Mouse (Mus musculus) CH12.LX (cell line): ENCODE measurements around the gene Chd2. TPM values are rescaled to one million over a fixed set of nuclear protein-coding genes. Genes with fewer than 3 reads are reported as not detected.

Experiments
- DNase-seq: peaks from one replicate; pipeline ENCODE4 v3.0.0-alpha.2; 2013; ENCODE audit errors: extremely low read depth
- H3K27ac ChIP-seq: 2 replicates; pipeline ENCODE4 v1.5.1; 2012; ENCODE audit warnings: low read depth, mild to moderate bottlenecking, control low read depth, moderate library complexity; ENCODE audit not compliant: insufficient read depth
- H3K27me3 ChIP-seq: replicated peaks from 2 replicates; pipeline ENCODE3; 2012; ENCODE audit warnings: inconsistent platforms
- H3K36me3 ChIP-seq, 2 experiments: replicated peaks in 1 of 2; 2 replicates each; pipeline versions ENCODE3 to v1.6.1; 2012; ENCODE audit warnings: inconsistent platforms in 1 of 2, low read length in 1 of 2, mild to moderate bottlenecking in 1 of 2, mixed read lengths in 1 of 2, moderate library complexity in 1 of 2; ENCODE audit not compliant: control insufficient read depth in 1 of 2, insufficient read depth in 1 of 2
- H3K4me1 ChIP-seq, 2 experiments: 2 replicates each; pipeline ENCODE4 v1.6.1; 2012; ENCODE audit warnings: inconsistent platforms in 1 of 2, moderate library complexity in 1 of 2; ENCODE audit not compliant: insufficient read depth in 2 of 2, control insufficient read depth in 1 of 2
- H3K4me2 ChIP-seq: 2 replicates; pipeline ENCODE4 v1.6.1; 2012; ENCODE audit warnings: low read depth, mild to moderate bottlenecking, control low read depth; ENCODE audit not compliant: poor library complexity, insufficient read depth, severe bottlenecking
- H3K4me3 ChIP-seq, 3 experiments: fragments of 150-350 bp in 1 of 3; sonication (generic) in 1 of 3; replicated peaks in 1 of 3; 2 replicates each; pipeline versions ENCODE3 to v1.5.1; 2011 to 2012; ENCODE audit warnings: low read depth in 2 of 3, low read length in 2 of 3, mild to moderate bottlenecking in 2 of 3, moderate library complexity in 2 of 3, control low read depth in 1 of 3, improper control_type of control experiment in 1 of 3, inconsistent platforms in 1 of 3, mixed read lengths in 1 of 3; ENCODE audit not compliant: poor library complexity in 1 of 3
- H3K79me2 ChIP-seq: replicated peaks from 2 replicates; pipeline ENCODE4 v1.6.1; 2012; ENCODE audit warnings: mild to moderate bottlenecking, moderate library complexity; ENCODE audit not compliant: control insufficient read depth, poor library complexity, insufficient read depth, severe bottlenecking; ENCODE audit errors: extremely low read depth
- H3K9ac ChIP-seq: 2 replicates; pipeline ENCODE4 v1.6.1; 2012; ENCODE audit warnings: low read depth, mild to moderate bottlenecking, control low read depth, moderate library complexity; ENCODE audit not compliant: insufficient read depth
- H3K9me3 ChIP-seq: replicated peaks from 2 replicates; pipeline ENCODE3; 2012; ENCODE audit warnings: low read length, inconsistent platforms, mixed read lengths
- BHLHE40 ChIP-seq: IDR thresholded peaks from 2 replicates; pipeline ENCODE4 v1.6.1; 2011; ENCODE audit warnings: mild to moderate bottlenecking, low read depth, low read length, improper control_type of control experiment
- CHD1 ChIP-seq: IDR thresholded peaks from 2 replicates; pipeline ENCODE4 v1.6.1; 2012; ENCODE audit warnings: low read depth, low read length, improper control_type of control experiment, inconsistent platforms
- CTCF ChIP-seq, 2 experiments: IDR thresholded peaks in 1 of 2; conservative IDR thresholded peaks in 1 of 2; 2 replicates each; pipeline ENCODE4 v1.5.1; 2011 to 2012; ENCODE audit warnings: low read depth in 2 of 2, low read length in 2 of 2, improper control_type of control experiment in 1 of 2, inconsistent platforms in 1 of 2, mild to moderate bottlenecking in 1 of 2, moderate library complexity in 1 of 2
- ETS1 ChIP-seq: conservative IDR thresholded peaks from 2 replicates; pipeline ENCODE4 v1.6.1; 2012; ENCODE audit warnings: low read depth, mild to moderate bottlenecking, inconsistent platforms, low read length, improper control_type of control experiment, moderate library complexity
- GABPA ChIP-seq: IDR thresholded peaks from 2 replicates; pipeline ENCODE4 v1.6.1; 2012; ENCODE audit warnings: low read depth, low read length, improper control_type of control experiment, inconsistent platforms; ENCODE audit not compliant: insufficient replicate concordance
- HCFC1 ChIP-seq: IDR thresholded peaks from 2 replicates; pipeline ENCODE4 v1.6.1; 2012; ENCODE audit warnings: low read depth, mild to moderate bottlenecking, inconsistent platforms, low read length, improper control_type of control experiment
- JUND ChIP-seq: conservative IDR thresholded peaks from 2 replicates; pipeline ENCODE4 v1.6.1; 2011; ENCODE audit warnings: low read depth, low read length, improper control_type of control experiment
- KAT2A ChIP-seq: IDR thresholded peaks from 2 replicates; pipeline ENCODE4 v1.6.1; 2012; ENCODE audit warnings: low read length, improper control_type of control experiment, inconsistent platforms; ENCODE audit not compliant: insufficient replicate concordance
- MAZ ChIP-seq: IDR thresholded peaks from 2 replicates; pipeline ENCODE4 v1.6.1; 2012; ENCODE audit warnings: low read depth, mild to moderate bottlenecking, inconsistent platforms, low read length, improper control_type of control experiment, moderate library complexity
- MEF2A ChIP-seq: IDR thresholded peaks from 2 replicates; pipeline ENCODE4 v1.6.1; 2014; ENCODE audit warnings: low read depth, mild to moderate bottlenecking, inconsistent platforms, low read length, improper control_type of control experiment, borderline replicate concordance
- MYC ChIP-seq: IDR thresholded peaks from 2 replicates; pipeline ENCODE4 v1.6.1; 2011; ENCODE audit warnings: low read depth, mild to moderate bottlenecking, improper control_type of control experiment, low read length
- POLR2AphosphoS2 ChIP-seq: IDR thresholded peaks from 2 replicates; pipeline ENCODE4 v1.6.1; 2011; ENCODE audit warnings: low read depth, low read length, improper control_type of control experiment
- RAD21 ChIP-seq: IDR thresholded peaks from 2 replicates; pipeline ENCODE4 v1.6.1; 2011; ENCODE audit warnings: low read depth, mild to moderate bottlenecking, low read length, improper control_type of control experiment, moderate library complexity
- RCOR1 ChIP-seq: conservative IDR thresholded peaks from 2 replicates; pipeline ENCODE4 v1.6.1; 2012; ENCODE audit warnings: low read depth, mild to moderate bottlenecking, inconsistent platforms, low read length, improper control_type of control experiment
- SIN3A ChIP-seq: IDR thresholded peaks from 2 replicates; pipeline ENCODE4 v1.6.1; 2012; ENCODE audit warnings: low read length, improper control_type of control experiment, inconsistent platforms
- SMC3 ChIP-seq: IDR thresholded peaks from 2 replicates; pipeline ENCODE4 v1.6.1; 2011; ENCODE audit warnings: low read depth, low read length, improper control_type of control experiment
- TBP ChIP-seq: conservative IDR thresholded peaks from 2 replicates; pipeline ENCODE4 v1.6.1; 2011; ENCODE audit warnings: low read depth, low read length, improper control_type of control experiment
- UBTF ChIP-seq: IDR thresholded peaks from 2 replicates; pipeline ENCODE4 v1.6.1; 2012; ENCODE audit warnings: low read depth, mild to moderate bottlenecking, inconsistent platforms, low read length, improper control_type of control experiment, moderate library complexity
- USF1 ChIP-seq: IDR thresholded peaks from 2 replicates; pipeline ENCODE4 v1.6.1; 2014; ENCODE audit warnings: low read depth, mild to moderate bottlenecking, inconsistent platforms, low read length, improper control_type of control experiment
- ZC3H11A ChIP-seq: IDR thresholded peaks from 2 replicates; pipeline ENCODE4 v1.6.1; 2012; ENCODE audit warnings: low read depth, mild to moderate bottlenecking, inconsistent platforms, low read length, improper control_type of control experiment
- ZKSCAN1 ChIP-seq: IDR thresholded peaks from 2 replicates; pipeline ENCODE4 v1.6.1; 2012; ENCODE audit warnings: low read depth, inconsistent platforms, low read length, improper control_type of control experiment, borderline replicate concordance
- ZMIZ1 ChIP-seq: IDR thresholded peaks from 2 replicates; pipeline ENCODE4 v1.6.1; 2012; ENCODE audit warnings: low read depth, mild to moderate bottlenecking, inconsistent platforms, low read length, improper control_type of control experiment
- ZNF384 ChIP-seq: IDR thresholded peaks from 2 replicates; pipeline ENCODE4 v1.6.1; 2012; ENCODE audit warnings: low read depth, low read length, improper control_type of control experiment, inconsistent platforms
- dilution Hi-C: fragments of 300-500 bp; cut with MboI; formaldehyde crosslinking; loops from 2 replicates; pipeline ENCODE4 v1.14.3; 2020; ENCODE audit warnings: low sequenced_read_pairs; ENCODE audit not compliant: extremely low pct_unique_long_range_greater_than_20kb, extremely low pct_ligation_motif_present
- in situ Hi-C: fragments of 300-500 bp; cut with MboI; formaldehyde crosslinking; loops from 3 replicates; pipeline ENCODE4 v1.14.3; 2019; ENCODE audit warnings: low sequenced_read_pairs, low pct_ligation_motif_present, low pct_unique_long_range_greater_than_20kb, mixed read lengths
- polyA plus RNA-seq: library from polyadenylated mRNA; unstranded; fragments of >175 nt; gene quantifications from 2 replicates; pipeline ENCODE4 v1.2.1, GENCODE M21; 2012; ENCODE audit warnings: low read depth; ENCODE audit not compliant: insufficient read length
- total RNA-seq, 2 experiments: library from RNA; depleted of rRNA; stranded (reverse); fragments of 300-350 nt in 1 of 2; fragments of >200 nt in 1 of 2; gene quantifications; 2 replicates each; pipeline ENCODE4 v1.2.3; 2012 to 2014

The Chd2 gene
- total and polyA plus RNA-seq, 3 experiments, result 23.2 to 39.3 (median 30.9) TPM

DNA sequence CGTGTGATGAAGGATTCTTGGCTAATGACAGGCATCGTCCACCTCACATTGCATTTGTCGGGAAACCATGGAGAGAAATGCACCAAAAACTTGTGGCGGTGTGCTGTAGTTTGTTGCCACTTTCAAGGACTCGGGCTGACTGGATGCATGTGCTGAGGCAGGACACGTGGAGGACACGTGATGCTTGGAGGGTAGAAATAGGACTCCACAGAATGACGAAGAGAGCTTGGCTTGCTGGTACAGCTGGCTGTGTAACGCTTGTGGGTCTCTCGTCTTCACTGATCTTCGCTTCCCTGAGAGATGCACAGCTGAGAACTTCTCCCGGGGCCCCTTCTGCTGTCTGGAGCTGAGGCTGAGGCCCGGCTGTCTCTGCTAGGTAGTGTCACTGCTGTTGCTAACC is 118.4 kb downstream of the Chd2 start:
- H3K27me3 ChIP-seq, result no peaks in the 10 kb centered on the region
- H3K4me2 ChIP-seq, result no peak overlapping the region
- no peaks in the 10 kb centered on the region for H3K79me2 ChIP-seq
- H3K4me1 ChIP-seq, result peaks cover 3 to 20% of the 10 kb centered on the region in 2 experiments; a peak in 2 of 4 replicates
- H3K9ac ChIP-seq, result no peak overlapping the region
- in situ Hi-C loops, result no loop called here
- H3K9me3 ChIP-seq, result no peaks in the 10 kb centered on the region
- H3K36me3 ChIP-seq, result peaks cover 18 to 24% of the 10 kb centered on the region in 2 experiments
- no peak overlapping the region for H3K4me3 ChIP-seq
- no peak overlapping the region for H3K27ac ChIP-seq
- dilution Hi-C loops, result no loop called here
- TF ChIP-seq UBTF, result no peak
- TF ChIP-seq CHD1, result no peak
- no peak for TF ChIP-seq BHLHE40
- TF ChIP-seq ZMIZ1, result no peak
- no peak for TF ChIP-seq SMC3
- no peak for TF ChIP-seq KAT2A
- no peak for TF ChIP-seq MYC
- TF ChIP-seq MAZ, result no peak
- no peak for TF ChIP-seq RCOR1
- no peak for TF ChIP-seq ZNF384
- no peak for TF ChIP-seq MEF2A
- no peak for TF ChIP-seq ZKSCAN1
- no peak for TF ChIP-seq POLR2AphosphoS2
- TF ChIP-seq TBP, result no peak
- TF ChIP-seq USF1, result no peak
- no peak for TF ChIP-seq JUND
- no peak for TF ChIP-seq ETS1
- DNase-seq, result no peak

DNA sequence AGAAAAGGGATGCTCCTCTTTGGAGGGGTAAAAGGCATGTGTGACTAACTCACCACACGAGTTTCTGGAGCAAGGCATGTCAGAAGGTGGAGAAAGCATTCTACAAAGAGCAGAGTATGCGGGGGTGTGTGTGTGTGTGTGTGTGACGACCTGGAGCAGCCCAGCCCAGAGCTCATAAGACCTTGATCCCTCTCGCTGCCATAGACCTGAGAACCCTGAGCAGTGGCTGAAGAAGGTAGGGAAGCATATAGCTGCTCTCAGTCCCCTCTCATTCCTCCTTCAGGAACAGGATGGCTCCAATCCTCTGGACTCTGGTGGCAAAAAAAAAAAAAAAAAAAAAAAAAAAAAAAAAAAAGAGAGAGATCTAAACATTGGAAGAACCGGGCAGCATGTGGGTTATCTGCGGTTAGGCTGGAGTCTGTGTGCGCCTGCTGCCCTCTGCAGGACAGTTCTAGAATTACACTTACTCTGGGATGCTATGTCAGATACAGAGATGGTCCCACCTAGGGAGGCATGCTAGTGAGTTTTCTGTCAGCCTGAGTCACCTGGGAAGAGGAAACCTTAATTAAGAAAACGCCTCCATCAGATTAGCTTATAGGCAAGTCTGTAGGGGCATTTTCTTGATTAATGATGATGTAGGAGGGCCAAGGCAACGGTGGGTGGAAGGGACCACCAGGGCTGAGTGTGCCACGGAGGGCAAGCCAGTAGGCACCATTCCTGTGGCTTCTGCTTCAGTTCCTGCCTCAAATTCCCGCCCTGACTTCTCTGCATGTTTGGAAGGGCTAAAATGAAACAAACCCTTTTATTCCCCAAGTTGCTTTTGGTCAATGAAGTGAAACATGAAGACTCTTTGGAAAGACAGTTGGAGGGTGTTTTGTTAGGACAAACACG is 119.2 kb downstream of the Chd2 start:
- Histone ChIP-seq H3K36me3 (peaks cover 11 to 16% of the 10 kb centered on the region in 2 experiments), H3K9me3 (no peaks in the 10 kb centered on the region), H3K9ac (no peak overlapping the region), H3K4me1 (peaks cover 3 to 17% of the 10 kb centered on the region in 2 experiments; a peak in 2 of 4 replicates), H3K27me3 (no peaks in the 10 kb centered on the region), H3K79me2 (no peaks in the 10 kb centered on the region), H3K4me2 (no peak overlapping the region), H3K4me3 (no peak overlapping the region), H3K27ac (no peak overlapping the region)
- DNase-seq, result peak; percentile 71
- TF ChIP-seq RAD21 (peak; percentile 90), ZC3H11A (no peak), SIN3A (no peak), JUND (no peak), MYC (no peak), CTCF (conservative IDR thresholded peaks at IDR 0.05 in 1 of 2, IDR thresholded peaks at IDR 0.05 in 1 of 2; ENCODE audit: low read depth in 2 of 2, low read length in 2 of 2) (peak; percentile 82 to 84), GABPA (no peak), SMC3 (peak; percentile 77), ZNF384 (peak; percentile 94), HCFC1 (no peak)
- in situ Hi-C loops, result no loop called here
- dilution Hi-C loops, result no loop called here
